Mouse (Mus musculus) neural tube, embryonic 12.5 days (tissue): ENCODE data around the gene Ipo4. TPM values are rescaled to one million over a fixed set of nuclear protein-coding genes. Genes with fewer than 3 reads are reported as not detected.

Experiments
- ATAC-seq: fragments of 200-750 bp; cut with Nextera tagmentation; 2 replicates; pipeline ENCODE4 v1.8.0; 2017; ENCODE audit warnings: low read depth, mild to moderate bottlenecking, moderate TSS enrichment, moderate library complexity; ENCODE audit not compliant: low FRiP score
- H3K27ac ChIP-seq: fragments of 300-500 bp; sonication (generic); 2 replicates; pipeline ENCODE4 v1.5.1; 2016
- H3K27me3 ChIP-seq: fragments of 300-500 bp; sonication (generic); replicated peaks from 2 replicates; pipeline ENCODE4 v1.6.1; 2016; ENCODE audit warnings: mild to moderate bottlenecking
- H3K36me3 ChIP-seq: fragments of 300-500 bp; sonication (generic); 2 replicates; pipeline ENCODE4 v1.6.1; 2016; ENCODE audit warnings: mild to moderate bottlenecking
- H3K4me1 ChIP-seq: fragments of 300-500 bp; sonication (generic); 2 replicates; pipeline ENCODE4 v1.6.1; 2016
- H3K4me2 ChIP-seq: fragments of 300-500 bp; sonication (generic); replicated peaks from 2 replicates; pipeline ENCODE4 v1.6.1; 2016; ENCODE audit warnings: mild to moderate bottlenecking
- H3K4me3 ChIP-seq: fragments of 300-500 bp; sonication (generic); 2 replicates; pipeline ENCODE4 v1.5.1; 2016
- H3K9ac ChIP-seq: fragments of 300-500 bp; sonication (generic); 2 replicates; pipeline ENCODE4 v1.6.1; 2016; ENCODE audit warnings: mild to moderate bottlenecking
- H3K9me3 ChIP-seq: fragments of 300-500 bp; sonication (generic); 2 replicates; pipeline ENCODE4 v1.6.1; 2016; ENCODE audit warnings: mild to moderate bottlenecking
- WGBS: fragments of 180-500 bp; shearing (Covaris S2); methylation state at CpG from one replicate; pipeline ENCODE4 v1.1.7; 2016; 5-methylcytosine and 5-hydroxymethylcytosine counted together
- polyA plus RNA-seq: library from polyadenylated mRNA; unstranded; fragments of >200 nt; fragmentation: Nextera tagmentation; extraction: Ambion mirVana; gene quantifications from 2 replicates; pipeline ENCODE4 v1.2.1, GENCODE M21; 2016

The Ipo4 gene
- polyA plus RNA-seq, 1 experiment from 2014 or later: 85.6 TPM

GRCm38 (mm10) chr14:55651528-55651927, 15.8 kb upstream of the Ipo4 start:
- H3K4me3 ChIP-seq: no peak overlapping the region
- no peak for ATAC-seq
- no peaks in the 10 kb centered on the region for H3K27me3 ChIP-seq
- WGBS: 90% methylated on average over 7 of the region's 7 CpGs
- H3K36me3 ChIP-seq: 0 out of 2 replicates have a peak, but pooled peaks cover 3% of the 10 kb centered on the region
- no peaks in the 10 kb centered on the region for H3K4me1 ChIP-seq
- no peak overlapping the region for H3K9ac ChIP-seq
- H3K27ac ChIP-seq: no peak overlapping the region
- no peak overlapping the region for H3K4me2 ChIP-seq
- H3K9me3 ChIP-seq: no peaks in the 10 kb centered on the region

- peaks cover 4% of the 10 kb centered on the region; the same call in 1 of the 2 replicates for H3K4me1 ChIP-seq
- no peak within 1 kb of the TSS for H3K4me3 ChIP-seq
- H3K9ac ChIP-seq: no peak within 1 kb of the TSS
- no peak within 1 kb of the TSS for H3K4me2 ChIP-seq
- H3K27me3 ChIP-seq: no peaks in the 10 kb centered on the region
- no peak within 1 kb of the TSS for H3K27ac ChIP-seq
- no peak for ATAC-seq
- 88% methylated on average over 2 of the region's 2 CpGs for WGBS
- H3K9me3 ChIP-seq: no peaks in the 10 kb centered on the region
- 0 out of 2 replicates have a peak, but pooled peaks cover 9% of the 10 kb centered on the region for H3K36me3 ChIP-seq
Observed at GRCm38 (mm10) chr14:55649884-55650283, 14.1 kb upstream of the Ipo4 start, which contains the start of gene Tssk4. Gene Tssk4, plus strand, starts transcription at chr14:55650184.

- H3K4me2 ChIP-seq: peak overlapping the region; percentile 87
- H3K9ac ChIP-seq: peak overlapping the region; percentile 89
- H3K9me3 ChIP-seq: no peaks in the 10 kb centered on the region
- 34% methylated on average over 17 of the region's 17 CpGs for WGBS
- no peak overlapping the region for H3K27ac ChIP-seq
- ATAC-seq: no peak
- H3K4me1 ChIP-seq: peaks cover 21% of the 10 kb centered on the region
- no peaks in the 10 kb centered on the region for H3K27me3 ChIP-seq
- H3K4me3 ChIP-seq: peak overlapping the region; percentile 83
- peaks cover 31% of the 10 kb centered on the region for H3K36me3 ChIP-seq
Observed at GRCm38 (mm10) chr14:55644261-55644888, 8.6 kb upstream of the Ipo4 start.

- ATAC-seq: peak; percentile 88
- under 1% methylated on average over 89 of the region's 89 CpGs for WGBS
- Histone ChIP-seq H3K4me2 (peak within 1 kb of the TSS; percentile 87), H3K4me1 (peaks cover 21% of the 10 kb centered on the region), H3K9ac (peak within 1 kb of the TSS; percentile 89), H3K27ac (peak within 1 kb of the TSS; percentile 67), H3K9me3 (no peaks in the 10 kb centered on the region), H3K4me3 (peak within 1 kb of the TSS; percentile 83), H3K27me3 (no peaks in the 10 kb centered on the region), H3K36me3 (peaks cover 39% of the 10 kb centered on the region)
Observed at GRCm38 (mm10) chr14:55643060-55643907, 7.5 kb upstream of the Ipo4 start, which contains the start of gene Tm9sf1. Gene Tm9sf1, minus strand, starts transcription at chr14:55643806.

- no peaks in the 10 kb centered on the region for H3K9me3 ChIP-seq
- H3K4me1 ChIP-seq: peaks cover 21% of the 10 kb centered on the region
- H3K36me3 ChIP-seq: peaks cover 46% of the 10 kb centered on the region
- H3K9ac ChIP-seq: peak overlapping the region; percentile 89
- 27% methylated on average over 8 of the region's 8 CpGs for whole genome bisulfite sequencing
- peak overlapping the region; percentile 83 for H3K4me3 ChIP-seq
- H3K27ac ChIP-seq: peak overlapping the region; percentile 67
- no peaks in the 10 kb centered on the region for H3K27me3 ChIP-seq
- peak overlapping the region; percentile 87 for H3K4me2 ChIP-seq
- ATAC-seq: peak; percentile 30; the same call in 1 of the 2 replicates
Observed at GRCm38 (mm10) chr14:55642679-55643059, 6.9 kb upstream of the Ipo4 start.

- no peak overlapping the region for H3K4me3 ChIP-seq
- no peaks in the 10 kb centered on the region for H3K9me3 ChIP-seq
- H3K36me3 ChIP-seq: peaks cover 47% of the 10 kb centered on the region
- no peak for ATAC-seq
- WGBS: 95% methylated on average over 13 of the region's 13 CpGs
- peaks cover 23% of the 10 kb centered on the region for H3K4me1 ChIP-seq
- H3K9ac ChIP-seq: no peak overlapping the region
- no peaks in the 10 kb centered on the region for H3K27me3 ChIP-seq
- no peak overlapping the region for H3K27ac ChIP-seq
- no peak overlapping the region for H3K4me2 ChIP-seq
Observed at GRCm38 (mm10) chr14:55641291-55641690, 5.5 kb upstream of the Ipo4 start.

GRCm38 (mm10) chr14:55640816-55641215, 5.1 kb upstream of the Ipo4 start:
- Histone ChIP-seq H3K9me3 (no peaks in the 10 kb centered on the region), H3K36me3 (peaks cover 45% of the 10 kb centered on the region), H3K4me1 (peaks cover 27% of the 10 kb centered on the region), H3K27ac (no peak overlapping the region), H3K27me3 (no peaks in the 10 kb centered on the region), H3K4me3 (no peak overlapping the region), H3K9ac (no peak overlapping the region), H3K4me2 (no peak overlapping the region)
- ATAC-seq: no peak
- 96% methylated on average over 14 of the region's 14 CpGs for WGBS

- no peak within 1 kb of the TSS for H3K27ac ChIP-seq
- H3K9me3 ChIP-seq: no peaks in the 10 kb centered on the region
- WGBS: 94% methylated on average over 9 of the region's 9 CpGs
- no peak within 1 kb of the TSS for H3K9ac ChIP-seq
- H3K4me1 ChIP-seq: peaks cover 29% of the 10 kb centered on the region
- H3K4me2 ChIP-seq: no peak within 1 kb of the TSS
- H3K27me3 ChIP-seq: no peaks in the 10 kb centered on the region
- H3K36me3 ChIP-seq: peaks cover 59% of the 10 kb centered on the region
- ATAC-seq: no peak
- no peak within 1 kb of the TSS for H3K4me3 ChIP-seq
Observed at GRCm38 (mm10) chr14:55637795-55638194, 2.0 kb upstream of the Ipo4 start, which contains the start of gene Gm49378. Gene Gm49378, minus strand, starts transcription at chr14:55637895.

- H3K9ac ChIP-seq: peak overlapping the region; percentile 79
- H3K36me3 ChIP-seq: peaks cover 71% of the 10 kb centered on the region
- no peaks in the 10 kb centered on the region for H3K9me3 ChIP-seq
- 4% methylated on average over 23 of the region's 23 CpGs for WGBS
- H3K27ac ChIP-seq: no peak overlapping the region; the same call in 1 of the 2 replicates
- peaks cover 22% of the 10 kb centered on the region for H3K4me1 ChIP-seq
- H3K4me2 ChIP-seq: peak overlapping the region; percentile 94
- H3K27me3 ChIP-seq: no peaks in the 10 kb centered on the region
- H3K4me3 ChIP-seq: peak overlapping the region; percentile 68
- ATAC-seq: peak; percentile 80
Observed at GRCm38 (mm10) chr14:55634874-55635522, 759 bp downstream of the Ipo4 start.

- Histone ChIP-seq H3K27ac (no peak overlapping the region), H3K36me3 (peaks cover 98% of the 10 kb centered on the region), H3K27me3 (no peaks in the 10 kb centered on the region), H3K9me3 (no peaks in the 10 kb centered on the region), H3K4me3 (no peak overlapping the region), H3K4me1 (peaks cover 5% of the 10 kb centered on the region), H3K9ac (0 out of 2 replicates have a peak overlapping the region, but pooled peaks have one; percentile 5), H3K4me2 (no peak overlapping the region)
- WGBS: 57% methylated on average over 5 of the region's 5 CpGs
- no peak for ATAC-seq
Observed at GRCm38 (mm10) chr14:55629312-55629711, 6.4 kb downstream of the Ipo4 start.

GRCm38 (mm10) chr14:55628077-55628827, 7.5 kb downstream of the Ipo4 start:
- Histone ChIP-seq H3K27me3 (no peaks in the 10 kb centered on the region), H3K9me3 (no peaks in the 10 kb centered on the region), H3K4me3 (no peak overlapping the region), H3K4me2 (no peak overlapping the region), H3K4me1 (no peaks in the 10 kb centered on the region), H3K9ac (no peak overlapping the region), H3K27ac (no peak overlapping the region), H3K36me3 (peaks cover 97% of the 10 kb centered on the region)
- no peak for ATAC-seq
- 83% methylated on average over 27 of the region's 27 CpGs for WGBS
